Mouse (Mus musculus) intestine, embryonic 16.5 days (tissue): ENCODE measurements around the gene Mfap1a. TPM values are rescaled to one million over a fixed set of nuclear protein-coding genes. Genes with fewer than 3 reads are reported as not detected.

Experiments
- ATAC-seq: fragments of 200-750 bp; cut with Nextera tagmentation; 2 replicates; pipeline ENCODE4 v1.8.0; 2017; ENCODE audit warnings: moderate TSS enrichment, moderate library complexity
- H3K27ac ChIP-seq: fragments of 300-500 bp; sonication (generic); 2 replicates; pipeline ENCODE4 v1.5.1; 2014; ENCODE audit warnings: mild to moderate bottlenecking, low read length
- H3K27me3 ChIP-seq: fragments of 300-500 bp; sonication (generic); replicated peaks from 2 replicates; pipeline ENCODE4 v1.6.1; 2014; ENCODE audit warnings: low read length, control low read depth, mixed read lengths; ENCODE audit not compliant: control insufficient read depth, insufficient read depth
- H3K36me3 ChIP-seq: fragments of 300-500 bp; sonication (generic); 2 replicates; pipeline ENCODE4 v1.6.1; 2014; ENCODE audit warnings: low read length, control low read depth; ENCODE audit not compliant: control insufficient read depth, insufficient read depth
- H3K4me1 ChIP-seq: fragments of 300-500 bp; sonication (generic); 2 replicates; pipeline ENCODE4 v1.6.1; 2014; ENCODE audit warnings: low read length, control low read depth, mixed read lengths; ENCODE audit not compliant: control insufficient read depth, insufficient read depth
- H3K4me2 ChIP-seq: fragments of 300-500 bp; sonication (generic); 2 replicates; pipeline ENCODE4 v1.6.1; 2014; ENCODE audit warnings: low read depth, low read length, control low read depth
- H3K4me3 ChIP-seq: fragments of 300-500 bp; sonication (generic); 2 replicates; pipeline ENCODE4 v1.5.1; 2014; ENCODE audit warnings: mild to moderate bottlenecking, low read length
- H3K9ac ChIP-seq: fragments of 300-500 bp; sonication (generic); 2 replicates; pipeline ENCODE4 v1.6.1; 2014; ENCODE audit warnings: low read depth, low read length
- H3K9me3 ChIP-seq: fragments of 300-500 bp; sonication (generic); 2 replicates; pipeline ENCODE4 v1.6.1; 2016; ENCODE audit warnings: low read length, control low read depth; ENCODE audit not compliant: control insufficient read depth
- WGBS: fragments of 180-500 bp; shearing (Covaris S2); extraction: QIAGEN DNeasy Blood & Tissue Kit; methylation state at CpG from one replicate; pipeline ENCODE4 v1.1.7; 2014; 5-methylcytosine and 5-hydroxymethylcytosine counted together
- polyA plus RNA-seq: library from polyadenylated mRNA; unstranded; fragments of >200 nt; fragmentation: Nextera tagmentation; extraction: Ambion mirVana; gene quantifications from 2 replicates; pipeline ENCODE4 v1.2.1, GENCODE M21; 2015

Mfap1a gene
- polyA plus RNA-seq, 1 experiment from 2014 or later = 21.5 TPM

DNA sequence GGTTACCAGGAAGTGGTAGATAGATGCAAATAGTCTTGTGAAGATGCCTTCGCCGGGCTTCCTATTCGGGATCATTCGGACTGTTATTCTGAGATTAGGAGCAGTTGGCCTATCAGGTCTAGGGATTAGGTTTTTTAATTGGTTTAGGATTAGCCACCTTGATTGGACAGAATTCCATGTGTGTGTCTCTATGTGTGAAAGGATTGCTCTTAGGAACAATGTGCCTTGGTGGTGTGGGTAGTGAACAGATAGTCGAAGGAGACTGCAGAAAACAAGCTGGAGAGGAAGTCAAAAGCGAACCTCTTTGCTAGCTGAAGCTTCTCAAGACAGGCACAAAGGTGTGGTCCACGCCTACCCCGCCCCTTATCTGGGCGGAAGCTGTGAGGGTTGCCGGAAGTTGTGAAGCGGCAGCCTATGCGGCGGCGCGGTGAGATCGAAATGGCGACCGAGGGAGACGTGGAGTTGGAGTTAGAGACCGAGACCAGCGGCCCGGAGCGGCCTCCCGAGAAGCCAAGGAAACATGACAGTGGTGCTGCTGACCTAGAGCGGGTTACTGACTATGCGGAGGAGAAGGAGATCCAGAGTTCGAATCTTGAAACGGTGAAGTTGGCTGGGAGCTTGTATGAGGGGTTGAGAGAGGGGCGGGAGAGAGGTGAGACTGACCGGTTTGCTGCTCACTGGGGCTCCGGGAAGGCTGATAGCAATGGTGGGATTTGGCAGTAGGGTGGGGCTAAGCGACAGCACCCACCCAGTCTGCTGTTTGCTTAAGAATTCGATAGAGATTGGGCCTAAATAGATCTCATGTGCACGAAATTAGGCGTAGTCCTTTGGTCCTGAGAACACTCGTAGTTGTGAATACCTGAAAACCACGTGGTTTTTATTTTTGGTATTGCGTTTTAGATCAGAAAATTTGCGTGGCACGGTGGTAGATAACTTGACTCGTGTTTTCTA, 49.5 kb downstream of the Mfap1a start, which contains the start of gene Serinc4:
TSS of gene Serinc4 (minus strand) at position 90 of the 951 bp plus-strand sequence.
- H3K27ac ChIP-seq = peak within 1 kb of the TSS; percentile 78
- H3K4me1 ChIP-seq = peaks cover 11% of the 10 kb centered on the region
- peak within 1 kb of the TSS; percentile 63 for H3K4me2 ChIP-seq
- peak within 1 kb of the TSS; percentile 82 for H3K9ac ChIP-seq
- H3K9me3 ChIP-seq = no peaks in the 10 kb centered on the region
- no peaks in the 10 kb centered on the region for H3K27me3 ChIP-seq
- H3K4me3 ChIP-seq = peak within 1 kb of the TSS; percentile 75
- ATAC-seq = peak; percentile 93
- H3K36me3 ChIP-seq = peaks cover 3% of the 10 kb centered on the region; the same call in 1 of the 2 replicates
- WGBS = 3% methylated on average over 41 of the region's 41 CpGs

GRCm38 (mm10) chr2:121455534-121455933, 50.9 kb downstream of the Mfap1a start:
- Histone ChIP-seq H3K4me2 (no peak overlapping the region), H3K27ac (no peak overlapping the region), H3K9me3 (no peaks in the 10 kb centered on the region), H3K9ac (no peak overlapping the region), H3K4me3 (no peak overlapping the region), H3K4me1 (peaks cover 19% of the 10 kb centered on the region), H3K27me3 (no peaks in the 10 kb centered on the region), H3K36me3 (peaks cover 3% of the 10 kb centered on the region; the same call in 1 of the 2 replicates)
- WGBS = 74% methylated on average over 5 of the region's 5 CpGs
- no peak for ATAC-seq

DNA sequence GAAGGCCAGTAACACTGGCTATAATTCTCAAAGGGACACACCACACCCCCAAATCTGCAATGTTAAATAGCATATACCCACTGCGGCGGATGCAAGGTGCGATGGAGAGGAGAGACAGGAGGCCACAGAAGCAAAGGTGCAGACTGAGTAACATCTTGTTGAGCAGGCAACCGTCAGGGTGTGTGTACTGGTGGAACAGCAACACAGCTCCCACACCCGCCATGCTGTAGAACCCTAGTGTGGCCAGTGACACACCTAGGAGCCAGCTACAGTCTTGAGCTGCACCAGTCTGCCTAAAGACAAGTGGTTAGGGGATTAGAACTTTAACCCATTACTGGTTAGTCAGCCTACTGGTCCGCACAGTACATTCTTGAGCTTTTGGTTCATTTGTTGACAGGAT, 52.5 kb downstream of the Mfap1a start:
- Histone ChIP-seq H3K9ac (no peak overlapping the region), H3K36me3 (peaks cover 2% of the 10 kb centered on the region; the same call in 1 of the 2 replicates), H3K4me2 (no peak overlapping the region), H3K27ac (no peak overlapping the region), H3K27me3 (no peaks in the 10 kb centered on the region), H3K4me1 (peaks cover 24% of the 10 kb centered on the region), H3K4me3 (no peak overlapping the region), H3K9me3 (no peaks in the 10 kb centered on the region)
- no peak for ATAC-seq
- WGBS = 86% methylated on average over 6 of the region's 6 CpGs

GRCm38 (mm10) chr2:121452990-121453389, 53.5 kb downstream of the Mfap1a start, which contains the start of gene Hypk:
Gene Hypk (plus strand): TSS chr2:121453290.
- Histone ChIP-seq H3K27ac (no peak within 1 kb of the TSS), H3K9ac (no peak within 1 kb of the TSS)
- no peak for ATAC-seq

DNA sequence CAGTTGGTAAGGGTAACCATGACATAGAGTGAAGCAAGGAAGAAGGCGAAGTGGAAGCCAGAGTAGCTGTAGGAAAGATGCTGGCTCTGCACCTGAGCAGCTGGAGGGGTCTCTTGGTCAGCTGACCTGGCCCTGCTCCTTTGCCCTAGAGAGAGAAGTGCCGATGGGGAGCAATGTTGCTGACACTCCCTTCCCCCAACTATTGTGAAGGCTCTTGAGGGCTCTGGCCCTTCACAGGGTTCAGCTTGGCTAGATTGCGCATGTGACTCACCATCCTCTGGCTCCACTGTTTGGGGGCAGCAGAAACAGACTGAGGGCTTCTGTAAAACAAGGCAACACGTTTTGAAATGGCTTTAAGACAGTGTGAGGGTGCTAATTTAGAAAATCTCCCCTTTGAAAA, 54.1 kb downstream of the Mfap1a start:
- WGBS = 78% methylated on average over 4 of the region's 4 CpGs
- Histone ChIP-seq H3K4me3 (no peak overlapping the region), H3K9ac (no peak overlapping the region), H3K27ac (no peak overlapping the region), H3K36me3 (no peaks in the 10 kb centered on the region; the same call in 1 of the 2 replicates), H3K4me2 (no peak overlapping the region), H3K9me3 (no peaks in the 10 kb centered on the region), H3K27me3 (no peaks in the 10 kb centered on the region), H3K4me1 (peaks cover 21% of the 10 kb centered on the region)
- ATAC-seq = no peak

More at GRCm38 (mm10) chr2:121452990-121453389, 53.5 kb downstream of the Mfap1a start, which contains the start of gene Hypk:
- no peaks in the 10 kb centered on the region; the same call in 1 of the 2 replicates for H3K36me3 ChIP-seq
- H3K27me3 ChIP-seq = no peaks in the 10 kb centered on the region
- H3K9me3 ChIP-seq = no peaks in the 10 kb centered on the region
- H3K4me2 ChIP-seq = no peak within 1 kb of the TSS
- WGBS = 69% methylated on average over 4 of the region's 4 CpGs
- peaks cover 23% of the 10 kb centered on the region for H3K4me1 ChIP-seq
- H3K4me3 ChIP-seq = no peak within 1 kb of the TSS

GRCm38 (mm10) chr2:121450093-121450492, 56.4 kb downstream of the Mfap1a start:
- Histone ChIP-seq H3K4me3 (peak overlapping the region; percentile 99), H3K27ac (peak overlapping the region; percentile 97), H3K27me3 (no peaks in the 10 kb centered on the region), H3K9ac (peak overlapping the region; percentile 100), H3K9me3 (no peaks in the 10 kb centered on the region), H3K36me3 (no peaks in the 10 kb centered on the region; the same call in 1 of the 2 replicates), H3K4me2 (peak overlapping the region; percentile 84), H3K4me1 (peaks cover 17% of the 10 kb centered on the region)
- under 1% methylated on average over 7 of the region's 7 CpGs for WGBS
- 0 out of 2 replicates have a peak, but pooled peaks have one; percentile 2 for ATAC-seq

DNA sequence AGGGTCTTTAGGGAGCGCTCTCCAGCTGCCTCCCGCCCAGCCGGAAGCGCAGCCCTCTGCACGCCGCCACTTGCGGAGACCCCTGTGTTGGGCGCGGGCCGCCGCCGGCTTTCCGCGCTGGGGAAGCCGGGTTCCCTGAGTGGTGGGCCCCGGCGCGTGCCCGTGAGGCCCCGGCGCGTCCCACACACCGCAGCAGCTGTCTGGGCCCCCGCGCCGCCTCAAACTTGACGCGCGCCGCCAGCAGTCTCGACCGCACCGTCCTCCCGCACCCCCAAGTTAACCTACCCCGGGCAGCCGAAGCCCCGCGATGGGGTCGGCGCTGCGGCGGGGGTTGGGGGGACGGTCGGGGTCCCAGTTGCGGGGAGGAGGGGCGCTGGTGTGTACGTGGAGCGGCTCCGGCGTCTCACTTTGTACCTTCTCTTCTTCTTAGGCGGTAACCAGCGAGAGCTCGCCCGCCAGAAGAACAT, 56.9 kb downstream of the Mfap1a start:
- WGBS = 0% methylated on average over 50 of the region's 54 CpGs
- peak; percentile 41 for ATAC-seq
- H3K4me3 ChIP-seq = peak overlapping the region; percentile 99
- H3K9me3 ChIP-seq = no peaks in the 10 kb centered on the region
- no peaks in the 10 kb centered on the region; the same call in 1 of the 2 replicates for H3K36me3 ChIP-seq
- H3K9ac ChIP-seq = peak overlapping the region; percentile 100
- peak overlapping the region; percentile 84 for H3K4me2 ChIP-seq
- peak overlapping the region; percentile 97 for H3K27ac ChIP-seq
- peaks cover 17% of the 10 kb centered on the region for H3K4me1 ChIP-seq
- H3K27me3 ChIP-seq = no peaks in the 10 kb centered on the region

DNA sequence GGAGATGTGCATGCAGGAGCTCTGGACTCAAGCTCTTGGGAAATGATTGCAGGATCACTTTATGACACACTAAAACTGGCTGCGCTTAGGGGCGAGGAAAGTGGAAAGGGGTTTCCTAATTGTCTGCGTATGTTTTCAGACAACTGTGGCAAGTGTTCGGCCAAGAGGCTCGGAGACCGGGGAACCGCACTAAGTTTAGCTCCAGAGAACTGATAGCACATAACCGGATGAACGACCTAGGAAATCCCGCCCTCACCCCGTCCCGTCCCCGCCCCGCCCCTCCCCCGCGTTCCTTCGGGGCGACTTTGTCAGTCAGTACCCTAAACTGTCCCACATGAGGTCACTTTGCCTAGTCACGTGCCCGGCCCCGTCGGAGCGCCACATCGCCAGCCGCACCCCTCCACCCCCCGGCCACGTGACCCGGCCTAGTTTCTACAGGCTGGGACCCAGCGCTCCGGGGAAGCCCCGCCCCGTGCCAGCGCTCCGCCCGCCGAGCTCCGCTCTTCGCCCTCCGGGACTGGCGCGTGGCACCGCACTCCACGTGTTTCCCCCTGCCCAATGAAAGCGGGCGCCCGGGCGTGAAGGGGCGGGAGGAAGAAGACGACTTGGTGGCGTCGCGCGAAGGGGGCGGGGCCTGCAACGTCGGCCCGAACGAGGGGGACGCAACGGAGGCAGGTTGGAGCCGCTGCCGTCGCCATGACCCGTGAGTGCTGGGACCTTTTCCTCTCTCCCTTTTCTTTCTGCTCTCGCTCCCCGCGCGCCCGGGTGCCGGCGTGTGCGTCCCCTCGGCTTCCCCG, 57.5 kb downstream of the Mfap1a start, which contains the start of gene Serf2:
TSS of gene Serf2 (plus strand) at position 457 of the 797 bp plus-strand sequence.
- H3K4me3 ChIP-seq = peak within 1 kb of the TSS; percentile 99
- peak within 1 kb of the TSS; percentile 97 for H3K27ac ChIP-seq
- under 1% methylated on average over 74 of the region's 74 CpGs for WGBS
- peaks cover 17% of the 10 kb centered on the region for H3K4me1 ChIP-seq
- peak within 1 kb of the TSS; percentile 84 for H3K4me2 ChIP-seq
- H3K36me3 ChIP-seq = no peaks in the 10 kb centered on the region; the same call in 1 of the 2 replicates
- ATAC-seq = peak; percentile 98
- no peaks in the 10 kb centered on the region for H3K9me3 ChIP-seq
- H3K9ac ChIP-seq = peak within 1 kb of the TSS; percentile 100
- no peaks in the 10 kb centered on the region for H3K27me3 ChIP-seq
